Mouse (Mus musculus) megakaryocyte, embryonic 14.5 days (primary cell): ENCODE results near the gene Gfm2. TPM values are rescaled to one million over a fixed set of nuclear protein-coding genes. Genes with fewer than 3 reads are reported as not detected.
A peak's percentile ranks its signal among the peaks of the same experiment; 100 is the strongest.

Experiments used
- H3K27me3 ChIP-seq: replicated peaks from 2 replicates; pipeline ENCODE3; 2012; ENCODE audit warnings: inconsistent platforms
- H3K36me3 ChIP-seq: replicated peaks from 2 replicates; pipeline ENCODE3; 2012; ENCODE audit warnings: low read length, inconsistent platforms, mixed read lengths
- H3K4me1 ChIP-seq: 2 replicates; pipeline ENCODE4 v1.6.1; 2012; ENCODE audit warnings: inconsistent platforms
- H3K4me3 ChIP-seq: replicated peaks from 2 replicates; pipeline ENCODE3; 2012; ENCODE audit warnings: moderate library complexity, mild to moderate bottlenecking, inconsistent platforms
- H3K9me3 ChIP-seq: 2 replicates; pipeline ENCODE4 v1.6.1; 2012; ENCODE audit warnings: inconsistent platforms
- FLI1 ChIP-seq: IDR thresholded peaks from 2 replicates; pipeline ENCODE4 v1.6.1; 2012; ENCODE audit warnings: low read length, inconsistent platforms, mixed read lengths
- GATA1 ChIP-seq: IDR thresholded peaks from 3 replicates; pipeline ENCODE4 v1.6.1; 2012; ENCODE audit warnings: mixed read lengths, low read length, inconsistent platforms, borderline replicate concordance
- polyA plus RNA-seq: library from polyadenylated mRNA; stranded (reverse); fragments of >175 nt; gene quantifications from 2 replicates; pipeline ENCODE4 v1.2.3, GENCODE M21; 2012; ENCODE audit warnings: low replicate concordance; ENCODE audit not compliant: insufficient read depth

Gene Gfm2
- polyA plus RNA-seq, 1 experiment, result 10.8 TPM

- TF ChIP-seq FLI1, result no peak
- no peak for TF ChIP-seq GATA1
- peaks cover 2% of the 10 kb centered on the region for H3K27me3 ChIP-seq
- no peak overlapping the region for H3K4me3 ChIP-seq
- H3K4me1 ChIP-seq, result peaks cover 38% of the 10 kb centered on the region
- no peaks in the 10 kb centered on the region for H3K36me3 ChIP-seq
- H3K9me3 ChIP-seq, result peaks cover 12% of the 10 kb centered on the region
Measured at GRCm38 (mm10) chr13:97206046-97206445, 68.3 kb downstream of the Gfm2 start.

- H3K4me3 ChIP-seq, result peak overlapping the region; percentile 72
- H3K36me3 ChIP-seq, result no peaks in the 10 kb centered on the region
- H3K4me1 ChIP-seq, result peaks cover 38% of the 10 kb centered on the region
- peaks cover 2% of the 10 kb centered on the region for H3K27me3 ChIP-seq
- peaks cover 12% of the 10 kb centered on the region for H3K9me3 ChIP-seq
- TF ChIP-seq GATA1 (no peak), FLI1 (no peak)
Measured at GRCm38 (mm10) chr13:97207472-97208111, 69.9 kb downstream of the Gfm2 start.

- Histone ChIP-seq H3K27me3 (peaks cover 2% of the 10 kb centered on the region), H3K4me3 (peak overlapping the region; percentile 72), H3K36me3 (no peaks in the 10 kb centered on the region), H3K9me3 (peaks cover 12% of the 10 kb centered on the region), H3K4me1 (peaks cover 36% of the 10 kb centered on the region)
- no peak for TF ChIP-seq GATA1
- TF ChIP-seq FLI1, result no peak
Measured at GRCm38 (mm10) chr13:97208112-97208478, 70.4 kb downstream of the Gfm2 start.

- peaks cover 32% of the 10 kb centered on the region for H3K4me1 ChIP-seq
- peaks cover 3% of the 10 kb centered on the region for H3K27me3 ChIP-seq
- H3K9me3 ChIP-seq, result peaks cover 12% of the 10 kb centered on the region
- no peaks in the 10 kb centered on the region for H3K36me3 ChIP-seq
- TF ChIP-seq FLI1 (no peak), GATA1 (no peak)
- no peak overlapping the region for H3K4me3 ChIP-seq
Measured at GRCm38 (mm10) chr13:97208500-97209010, 70.8 kb downstream of the Gfm2 start.

DNA sequence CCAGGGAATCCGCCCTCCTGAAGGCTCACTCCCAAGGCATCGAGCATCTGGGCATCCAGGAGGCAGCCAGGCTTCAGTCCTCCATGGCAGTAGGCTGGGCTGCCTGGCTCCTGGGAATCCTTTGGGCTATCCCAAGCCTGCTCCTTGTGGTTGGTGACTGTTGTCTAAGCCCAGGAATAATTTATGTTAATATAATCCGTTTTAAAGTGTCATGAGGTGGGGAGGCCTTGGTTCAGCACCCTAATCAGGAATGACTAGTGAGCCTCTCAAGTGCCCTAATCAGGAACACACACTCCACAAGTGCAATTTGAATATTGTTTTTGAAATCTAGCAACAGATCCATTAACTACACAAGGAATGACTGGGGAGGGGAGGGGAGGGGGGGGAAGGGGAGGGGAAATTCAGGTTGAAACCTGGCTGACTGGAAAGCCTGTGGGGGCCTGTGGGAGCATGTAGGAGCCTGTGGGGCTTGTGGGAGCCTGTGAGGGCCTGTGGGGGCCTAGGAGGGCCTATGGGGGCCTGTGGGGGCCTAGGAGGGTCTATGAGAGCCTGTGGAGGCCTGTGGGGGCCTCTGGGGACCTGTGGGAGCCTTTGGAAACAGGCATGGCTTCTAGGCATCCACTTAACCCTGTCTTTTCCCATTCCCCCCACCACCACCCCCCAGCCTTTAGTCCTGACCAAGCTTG is 77.0 kb downstream of the Gfm2 start:
- Histone ChIP-seq H3K27me3 (peaks cover 13% of the 10 kb centered on the region), H3K4me1 (no peaks in the 10 kb centered on the region), H3K36me3 (no peaks in the 10 kb centered on the region), H3K4me3 (no peak overlapping the region), H3K9me3 (peaks cover 14% of the 10 kb centered on the region)
- TF ChIP-seq FLI1 (no peak), GATA1 (no peak)

GRCm38 (mm10) chr13:97215563-97215962 is 77.8 kb downstream of the Gfm2 start:
- no peaks in the 10 kb centered on the region for H3K4me1 ChIP-seq

DNA sequence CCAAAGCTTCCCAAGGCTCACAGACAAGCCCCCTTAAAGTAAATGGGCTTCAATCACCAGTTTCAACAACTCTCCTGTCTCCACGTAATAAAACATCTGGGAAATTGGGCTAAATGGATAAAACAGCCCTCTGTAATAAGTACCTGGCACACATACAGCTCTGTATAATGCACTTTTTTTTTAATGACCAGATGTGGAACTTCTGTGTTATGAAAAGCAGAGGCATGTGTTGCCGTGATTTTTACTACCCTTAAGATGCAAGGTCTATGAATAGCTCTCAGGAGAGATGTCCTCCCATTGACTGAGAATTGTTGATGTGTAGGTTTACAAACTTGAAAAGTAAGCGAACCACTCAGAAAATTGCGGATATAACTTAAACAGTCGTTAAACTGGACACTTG is 78.5 kb downstream of the Gfm2 start:
- peaks cover 12% of the 10 kb centered on the region for H3K27me3 ChIP-seq
- no peaks in the 10 kb centered on the region for H3K4me1 ChIP-seq
- TF ChIP-seq FLI1 (no peak), GATA1 (no peak)
- no peaks in the 10 kb centered on the region for H3K36me3 ChIP-seq
- H3K9me3 ChIP-seq, result 0 out of 2 replicates have a peak, but pooled peaks cover 3% of the 10 kb centered on the region
- no peak overlapping the region for H3K4me3 ChIP-seq

More at GRCm38 (mm10) chr13:97215563-97215962, 77.8 kb downstream of the Gfm2 start:
- no peaks in the 10 kb centered on the region for H3K36me3 ChIP-seq
- no peak overlapping the region for H3K4me3 ChIP-seq
- H3K9me3 ChIP-seq, result peaks cover 6% of the 10 kb centered on the region
- no peak for TF ChIP-seq FLI1
- peaks cover 12% of the 10 kb centered on the region for H3K27me3 ChIP-seq

DNA sequence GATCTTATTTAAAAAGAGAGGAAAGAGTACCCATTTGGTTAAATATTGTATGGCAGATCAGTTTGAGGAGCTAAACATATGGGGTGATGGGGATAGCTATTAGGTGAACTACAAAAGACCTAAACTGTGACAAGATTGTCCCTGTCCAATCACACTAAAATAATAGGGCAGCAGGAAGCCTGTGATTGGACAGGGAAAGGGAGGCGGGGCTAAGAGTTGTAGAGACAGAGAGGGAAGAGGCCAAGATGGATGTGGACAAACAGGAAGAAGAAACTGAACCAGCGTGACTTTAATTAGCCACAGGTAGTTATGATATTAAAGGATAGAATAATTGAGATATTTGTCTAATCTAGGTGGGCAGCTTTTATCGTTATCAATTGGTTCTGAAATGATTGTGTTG is 82.3 kb downstream of the Gfm2 start:
- peaks cover 16% of the 10 kb centered on the region for H3K27me3 ChIP-seq
- H3K9me3 ChIP-seq, result 0 out of 2 replicates have a peak, but pooled peaks cover 3% of the 10 kb centered on the region
- H3K4me1 ChIP-seq, result no peaks in the 10 kb centered on the region
- no peak for TF ChIP-seq FLI1
- no peak for TF ChIP-seq GATA1
- H3K36me3 ChIP-seq, result no peaks in the 10 kb centered on the region
- H3K4me3 ChIP-seq, result no peak overlapping the region

DNA sequence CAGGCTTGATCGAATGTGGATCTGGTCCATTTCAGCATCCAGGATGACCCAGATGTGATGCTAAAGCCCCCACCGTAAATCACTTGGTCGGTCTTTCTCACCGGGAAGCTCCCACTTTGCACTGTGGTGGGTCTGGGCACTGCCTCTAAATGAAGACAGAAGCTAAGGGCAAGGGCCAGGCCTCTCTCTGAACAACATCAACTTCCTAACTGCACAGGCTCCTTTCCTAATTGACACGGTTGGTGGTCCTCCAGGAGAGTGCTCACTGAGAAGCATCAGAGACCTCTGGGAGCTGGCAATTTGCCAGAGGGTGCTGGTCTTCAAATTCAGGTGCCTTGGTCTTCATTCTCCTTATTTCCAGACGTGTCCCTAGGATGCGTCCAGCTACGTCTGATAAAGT is 86.1 kb downstream of the Gfm2 start:
- peaks cover 20% of the 10 kb centered on the region for H3K27me3 ChIP-seq
- H3K9me3 ChIP-seq, result no peaks in the 10 kb centered on the region
- H3K36me3 ChIP-seq, result no peaks in the 10 kb centered on the region

DNA sequence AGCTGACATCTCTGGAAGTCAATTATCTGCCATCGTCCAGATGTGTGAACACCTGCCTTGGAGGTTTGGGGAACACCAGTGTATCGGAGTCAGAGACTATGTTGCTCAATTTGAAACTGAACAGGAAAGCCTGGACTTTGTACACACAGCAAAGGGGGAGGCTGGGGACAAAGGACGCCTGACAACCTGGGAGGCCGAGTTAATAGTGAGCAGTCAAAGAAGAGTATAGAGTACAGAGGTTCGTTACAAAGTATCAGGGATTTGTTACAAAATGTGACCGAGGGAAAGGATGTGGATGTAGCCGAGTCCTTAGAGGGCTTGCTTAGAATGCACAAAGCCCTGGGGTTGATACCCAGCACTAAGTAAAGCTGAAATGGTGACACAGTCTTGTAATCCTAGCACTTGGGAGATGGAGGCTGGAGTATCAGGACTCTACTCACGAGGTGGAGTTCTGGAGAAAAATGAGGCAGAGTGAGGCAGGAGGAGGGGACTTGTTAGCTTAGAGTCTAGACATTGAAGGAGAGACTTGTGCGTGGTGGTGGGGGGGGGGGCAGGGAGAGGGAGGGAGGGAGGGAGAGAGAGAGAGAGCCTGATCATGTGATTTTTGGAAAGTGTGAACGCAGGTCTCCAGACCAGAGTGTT is 86.7 kb downstream of the Gfm2 start:
- no peak for TF ChIP-seq FLI1
- no peak for TF ChIP-seq GATA1
- no peak overlapping the region for H3K4me3 ChIP-seq
- H3K4me1 ChIP-seq, result no peaks in the 10 kb centered on the region
- no peaks in the 10 kb centered on the region for H3K9me3 ChIP-seq
- H3K36me3 ChIP-seq, result no peaks in the 10 kb centered on the region
- peaks cover 22% of the 10 kb centered on the region for H3K27me3 ChIP-seq

More for the DNA sequence above, 86.1 kb downstream of the Gfm2 start:
- Histone ChIP-seq H3K4me1 (no peaks in the 10 kb centered on the region), H3K4me3 (no peak overlapping the region)
- TF ChIP-seq FLI1, result no peak
- TF ChIP-seq GATA1, result no peak
